Mouse (Mus musculus): ENCODE results near the gene Wfdc5. TPM values are rescaled to one million over a fixed set of nuclear protein-coding genes. Genes with fewer than 3 reads are reported as not detected.

Gene Wfdc5
- polyA plus RNA-seq (2012; rRNA removed; ENCODE audit: low replicate concordance) = not detected in 2 replicates

GRCm38 (mm10) chr2:164182692-164183255 is at the start of gene Wfdc5:
TSS of gene Wfdc5 (minus strand) at chr2:164182742.

GRCm38 (mm10) chr2:164221522-164221921 is 39.0 kb upstream of the Wfdc5 start, which contains the start of gene Wfdc15b:
TSS of gene Wfdc15b (minus strand) at chr2:164221660.

GRCm38 (mm10) chr2:164199626-164200327 is 17.2 kb upstream of the Wfdc5 start, which contains the start of gene Wfdc15a:
TSS of gene Wfdc15a (minus strand) at chr2:164200130.

GRCm38 (mm10) chr2:164190576-164190975 is 8.0 kb upstream of the Wfdc5 start, which contains the start of gene Wfdc12:
TSS of gene Wfdc12 (minus strand) at chr2:164190608.

GRCm38 (mm10) chr2:164170902-164171301 is 11.6 kb downstream of the Wfdc5 start, which contains the start of gene Kcns1:
TSS of gene Kcns1 (minus strand) at chr2:164171113.

Other genes with a start within 250 kb of the Wfdc5 start
- 86.0 and 232 TPM in 2 replicates for gene Ywhab, start 187.8 kb downstream of the Wfdc5 start, polyA plus RNA-seq (2012; rRNA removed; ENCODE audit: low replicate concordance)
- gene Pabpc1l, start 157.3 kb downstream of the Wfdc5 start, polyA plus RNA-seq (2012; rRNA removed; ENCODE audit: low replicate concordance) = 1.1 and 3.3 TPM in 2 replicates
- gene Stk4, start 112.4 kb downstream of the Wfdc5 start, polyA plus RNA-seq (2012; rRNA removed; ENCODE audit: low replicate concordance) = 11.5 and 16.5 TPM in 2 replicates
- 49.5 and 50.0 TPM in 2 replicates for gene Tomm34, start 111.6 kb downstream of the Wfdc5 start, polyA plus RNA-seq (2012; rRNA removed; ENCODE audit: low replicate concordance)
- gene Kcns1, start 11.6 kb downstream of the Wfdc5 start, polyA plus RNA-seq (2012; rRNA removed; ENCODE audit: low replicate concordance) = 0.22 TPM in 1 of 2 replicates, not detected in the other
- gene Wfdc12, start 7.9 kb upstream of the Wfdc5 start, polyA plus RNA-seq (2012; rRNA removed; ENCODE audit: low replicate concordance) = 0.40 and 1.9 TPM in 2 replicates
- not detected in 2 replicates for gene Wfdc15a, start 17.4 kb upstream of the Wfdc5 start, polyA plus RNA-seq (2012; rRNA removed; ENCODE audit: low replicate concordance)
- 18.1 TPM in 1 of 2 replicates, not detected in the other for gene Wfdc15b, start 38.9 kb upstream of the Wfdc5 start, polyA plus RNA-seq (2012; rRNA removed; ENCODE audit: low replicate concordance)
- 0.80 TPM in 1 of 2 replicates, not detected in the other for gene Svs2, start 55.7 kb upstream of the Wfdc5 start, polyA plus RNA-seq (2012; rRNA removed; ENCODE audit: low replicate concordance)
- gene Svs3b, start 73.9 kb upstream of the Wfdc5 start, polyA plus RNA-seq (2012; rRNA removed; ENCODE audit: low replicate concordance) = 0.17 TPM in 1 of 2 replicates, not detected in the other
- 2.5 TPM in 1 of 2 replicates, not detected in the other for gene Svs4, start 95.7 kb upstream of the Wfdc5 start, polyA plus RNA-seq (2012; rRNA removed; ENCODE audit: low replicate concordance)
- 0.39 TPM in 1 of 2 replicates, not detected in the other for gene Svs3a, start 106.5 kb upstream of the Wfdc5 start, polyA plus RNA-seq (2012; rRNA removed; ENCODE audit: low replicate concordance)
- not detected in 2 replicates for gene Svs6, start 134.0 kb upstream of the Wfdc5 start, polyA plus RNA-seq (2012; rRNA removed; ENCODE audit: low replicate concordance)
- 0.23 and 8.3 TPM in 2 replicates for gene Svs5, start 150.0 kb upstream of the Wfdc5 start, polyA plus RNA-seq (2012; rRNA removed; ENCODE audit: low replicate concordance)
- gene Slpi, start 206.4 kb upstream of the Wfdc5 start, polyA plus RNA-seq (2012; rRNA removed; ENCODE audit: low replicate concordance) = 12.5 and 17.4 TPM in 2 replicates
- not detected in 2 replicates for gene Rbpjl, start 220.4 kb upstream of the Wfdc5 start, polyA plus RNA-seq (2012; rRNA removed; ENCODE audit: low replicate concordance)
- gene Matn4, start 222.4 kb upstream of the Wfdc5 start, polyA plus RNA-seq (2012; rRNA removed; ENCODE audit: low replicate concordance) = 0.42 and 1.4 TPM in 2 replicates